Mouse (Mus musculus) E14TG2a.4 (cell line): ENCODE measurements around the gene Cnih4.

Experiments
- CTCF ChIP-seq: conservative IDR thresholded peaks from 2 replicates; pipeline ENCODE4 v1.5.1; 2014; ENCODE audit warnings: low read length
- NANOG ChIP-seq: IDR thresholded peaks from 2 replicates; pipeline ENCODE4 v1.6.1; 2014; ENCODE audit warnings: borderline replicate concordance, low read length, mixed read lengths
- POU5F1 ChIP-seq: IDR thresholded peaks from 2 replicates; pipeline ENCODE4 v1.6.1; 2014; ENCODE audit warnings: low read length, borderline replicate concordance

DNA sequence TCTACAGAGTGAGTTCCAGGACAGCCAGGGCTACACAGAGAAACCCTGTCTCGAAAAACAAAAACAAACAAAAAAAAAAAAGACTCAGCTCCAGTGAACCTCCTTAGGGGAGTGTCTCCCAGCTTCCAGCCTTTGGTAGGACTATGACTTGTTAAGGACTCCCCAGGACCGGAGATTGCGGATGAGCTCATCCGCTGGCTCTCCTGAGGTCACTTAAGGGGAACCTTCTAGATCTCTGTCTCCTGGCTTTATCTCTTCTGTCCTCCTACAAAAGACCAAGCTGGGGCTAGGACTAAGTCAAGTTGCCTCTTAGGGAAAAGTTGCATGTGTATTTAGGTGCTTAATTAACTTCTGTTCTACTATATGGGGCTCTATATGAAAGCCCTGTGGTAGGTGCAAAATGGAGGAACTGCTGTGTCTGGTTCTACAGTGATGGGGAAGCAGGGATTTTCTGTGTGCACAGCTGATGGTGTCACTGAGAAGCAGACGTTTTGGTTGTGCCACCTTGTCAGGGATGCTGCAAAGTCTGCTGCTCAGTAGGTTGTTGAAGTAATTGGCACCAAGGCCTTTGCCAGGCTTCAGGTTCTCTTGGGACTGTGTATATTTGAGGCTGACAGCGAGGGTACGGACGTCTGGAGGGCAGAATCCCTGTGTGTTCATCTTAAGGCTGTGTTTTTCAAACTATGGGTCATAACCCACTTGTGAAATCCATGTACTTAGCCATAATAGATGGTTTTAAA, 70.0 kb downstream of the Cnih4 start:
- TF ChIP-seq CTCF (no peak), POU5F1 (no peak), NANOG (no peak)
